Mouse (Mus musculus) heart, embryonic 15.5 days (tissue): ENCODE measurements around the gene Il10rb. TPM values are rescaled to one million over a fixed set of nuclear protein-coding genes. Genes with fewer than 3 reads are reported as not detected.

Experiments used
- ATAC-seq: fragments of 200-750 bp; cut with Nextera tagmentation; replicated peaks from 2 replicates; pipeline ENCODE4 v1.8.0; 2017; ENCODE audit warnings: low read depth, moderate TSS enrichment; ENCODE audit not compliant: insufficient number of reproducible peaks, insufficient read depth, low FRiP score
- H3K27ac ChIP-seq: fragments of 300-500 bp; sonication (generic); 2 replicates; pipeline ENCODE4 v1.5.1; 2015; ENCODE audit warnings: mild to moderate bottlenecking, inconsistent platforms
- H3K27me3 ChIP-seq: fragments of 300-500 bp; sonication (generic); 2 replicates; pipeline ENCODE4 v1.6.1; 2015; ENCODE audit warnings: inconsistent platforms
- H3K36me3 ChIP-seq: fragments of 300-500 bp; sonication (generic); 2 replicates; pipeline ENCODE4 v1.6.1; 2015; ENCODE audit warnings: mild to moderate bottlenecking, inconsistent platforms
- H3K4me1 ChIP-seq: fragments of 300-500 bp; sonication (generic); replicated peaks from 2 replicates; pipeline ENCODE4 v1.6.1; 2015; ENCODE audit warnings: inconsistent platforms
- H3K4me2 ChIP-seq: fragments of 300-500 bp; sonication (generic); 2 replicates; pipeline ENCODE4 v1.6.1; 2015; ENCODE audit warnings: inconsistent platforms, mild to moderate bottlenecking, moderate library complexity
- H3K4me3 ChIP-seq: fragments of 300-500 bp; sonication (generic); 2 replicates; pipeline ENCODE4 v1.5.1; 2015; ENCODE audit warnings: mild to moderate bottlenecking, inconsistent platforms
- H3K9ac ChIP-seq: fragments of 300-500 bp; sonication (generic); 2 replicates; pipeline ENCODE4 v1.6.1; 2015; ENCODE audit warnings: mild to moderate bottlenecking, inconsistent platforms
- H3K9me3 ChIP-seq: fragments of 300-500 bp; sonication (generic); replicated peaks from 2 replicates; pipeline ENCODE4 v1.6.1; 2016; ENCODE audit warnings: inconsistent platforms
- WGBS: fragments of 180-500 bp; shearing (Covaris S2); methylation state at CpG from one replicate; pipeline ENCODE4 v1.1.7; 2015; ENCODE audit warnings: mixed read lengths; 5-methylcytosine and 5-hydroxymethylcytosine counted together
- polyA plus RNA-seq: library from polyadenylated mRNA; unstranded; fragments of >200 nt; fragmentation: Nextera tagmentation; extraction: Ambion mirVana; gene quantifications from 2 replicates; pipeline ENCODE4 v1.2.1, GENCODE M21; 2015

The Il10rb gene
- polyA plus RNA-seq, 1 experiment from 2014 or later = 57.9 TPM

GRCm38 (mm10) chr16:91401569-91402165 lies 4.3 kb upstream of the Il10rb start:
- Histone ChIP-seq H3K4me3 (no peak overlapping the region), H3K27me3 (no peaks in the 10 kb centered on the region), H3K4me1 (peaks cover 5% of the 10 kb centered on the region), H3K4me2 (no peak overlapping the region), H3K9me3 (no peaks in the 10 kb centered on the region), H3K9ac (no peak overlapping the region), H3K36me3 (0 out of 2 replicates have a peak, but pooled peaks cover 5% of the 10 kb centered on the region), H3K27ac (no peak overlapping the region)
- 80% methylated on average over 6 of the region's 6 CpGs for WGBS
- no peak for ATAC-seq

DNA sequence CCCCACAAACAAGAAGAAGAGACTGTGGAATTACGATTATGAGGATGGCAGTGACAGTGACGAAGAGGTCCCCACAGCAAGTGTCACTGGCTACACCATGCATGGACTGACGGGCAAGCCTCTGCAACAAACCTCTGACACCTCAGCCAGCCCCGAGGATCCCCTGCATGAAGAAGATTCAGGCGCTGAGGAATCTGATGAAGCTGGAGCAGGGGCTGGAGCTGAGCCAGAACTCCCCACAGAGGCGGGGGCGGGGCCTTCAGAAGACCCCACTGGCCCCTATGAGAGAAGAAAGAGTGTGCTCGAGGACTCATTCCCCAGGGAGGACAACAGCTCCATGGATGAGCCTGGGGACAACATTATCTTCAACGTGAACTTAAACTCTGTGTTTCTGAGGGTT lies 2.2 kb upstream of the Il10rb start:
- ATAC-seq = no peak
- 61% methylated on average over 9 of the region's 9 CpGs for WGBS
- no peak overlapping the region for H3K9ac ChIP-seq
- no peak overlapping the region for H3K27ac ChIP-seq
- 0 out of 2 replicates have a peak, but pooled peaks cover 5% of the 10 kb centered on the region for H3K36me3 ChIP-seq
- no peak overlapping the region for H3K4me2 ChIP-seq
- H3K27me3 ChIP-seq = no peaks in the 10 kb centered on the region
- no peak overlapping the region for H3K4me3 ChIP-seq
- no peaks in the 10 kb centered on the region for H3K9me3 ChIP-seq
- peaks cover 20% of the 10 kb centered on the region for H3K4me1 ChIP-seq

- Histone ChIP-seq H3K4me3 (no peak overlapping the region), H3K4me1 (peaks cover 24% of the 10 kb centered on the region), H3K27ac (no peak overlapping the region), H3K27me3 (no peaks in the 10 kb centered on the region), H3K9ac (no peak overlapping the region), H3K9me3 (no peaks in the 10 kb centered on the region), H3K4me2 (no peak overlapping the region), H3K36me3 (0 out of 2 replicates have a peak, but pooled peaks cover 5% of the 10 kb centered on the region)
- no peak for ATAC-seq
- WGBS = 83% methylated on average over 8 of the region's 8 CpGs
Measured at GRCm38 (mm10) chr16:91404187-91404586, 1.8 kb upstream of the Il10rb start.

- 72% methylated on average over 10 of the region's 10 CpGs for WGBS
- peak overlapping the region; percentile 94 for H3K27ac ChIP-seq
- ATAC-seq = no peak
Measured at GRCm38 (mm10) chr16:91404828-91405577, 961 bp upstream of the Il10rb start.

GRCm38 (mm10) chr16:91406585-91407220 lies 739 bp downstream of the Il10rb start:
- Histone ChIP-seq H3K9ac (peak overlapping the region; percentile 96), H3K4me1 (peaks cover 37% of the 10 kb centered on the region), H3K4me2 (peak overlapping the region; percentile 82), H3K27me3 (no peaks in the 10 kb centered on the region), H3K4me3 (peak overlapping the region; percentile 89), H3K9me3 (no peaks in the 10 kb centered on the region), H3K36me3 (peaks cover 6% of the 10 kb centered on the region; the same call in 1 of the 2 replicates), H3K27ac (peak overlapping the region; percentile 94)
- WGBS = 1% methylated on average over 13 of the region's 13 CpGs
- ATAC-seq = peak; percentile 21

More at GRCm38 (mm10) chr16:91404828-91405577, 961 bp upstream of the Il10rb start:
- Histone ChIP-seq H3K36me3 (peaks cover 5% of the 10 kb centered on the region; the same call in 1 of the 2 replicates), H3K4me2 (peak overlapping the region; percentile 82; the same call in 1 of the 2 replicates), H3K27me3 (no peaks in the 10 kb centered on the region), H3K4me1 (peaks cover 27% of the 10 kb centered on the region), H3K4me3 (no peak overlapping the region), H3K9ac (no peak overlapping the region), H3K9me3 (no peaks in the 10 kb centered on the region)

- H3K4me3 ChIP-seq = no peak overlapping the region
- peaks cover 49% of the 10 kb centered on the region for H3K4me1 ChIP-seq
- peak overlapping the region; percentile 8; the same call in 1 of the 2 replicates for H3K27ac ChIP-seq
- no peak overlapping the region for H3K9ac ChIP-seq
- peaks cover 42% of the 10 kb centered on the region for H3K36me3 ChIP-seq
- H3K9me3 ChIP-seq = no peaks in the 10 kb centered on the region
- H3K4me2 ChIP-seq = no peak overlapping the region
- H3K27me3 ChIP-seq = no peaks in the 10 kb centered on the region
- WGBS = 56% methylated on average over 12 of the region's 12 CpGs
- no peak for ATAC-seq
Measured at GRCm38 (mm10) chr16:91413102-91413844, 7.3 kb downstream of the Il10rb start.

- Histone ChIP-seq H3K36me3 (peaks cover 58% of the 10 kb centered on the region), H3K4me1 (peaks cover 33% of the 10 kb centered on the region), H3K4me2 (no peak overlapping the region), H3K4me3 (no peak overlapping the region), H3K9me3 (no peaks in the 10 kb centered on the region), H3K27me3 (no peaks in the 10 kb centered on the region), H3K27ac (peak overlapping the region; percentile 84), H3K9ac (no peak overlapping the region)
- ATAC-seq = no peak
- WGBS = 73% methylated on average over 9 of the region's 9 CpGs
Measured at GRCm38 (mm10) chr16:91415391-91416189, 9.6 kb downstream of the Il10rb start.

- H3K4me2 ChIP-seq = no peak overlapping the region
- H3K36me3 ChIP-seq = peaks cover 66% of the 10 kb centered on the region
- no peaks in the 10 kb centered on the region for H3K9me3 ChIP-seq
- no peaks in the 10 kb centered on the region for H3K27me3 ChIP-seq
- no peak overlapping the region for H3K4me3 ChIP-seq
- no peak overlapping the region for H3K9ac ChIP-seq
- peak overlapping the region; percentile 84 for H3K27ac ChIP-seq
- ATAC-seq = no peak
- H3K4me1 ChIP-seq = peaks cover 28% of the 10 kb centered on the region
- WGBS = 94% methylated on average over 6 of the region's 6 CpGs
Measured at GRCm38 (mm10) chr16:91416357-91416756, 10.4 kb downstream of the Il10rb start.

- 38% methylated on average over 7 of the region's 7 CpGs for WGBS
- Histone ChIP-seq H3K9ac (no peak overlapping the region), H3K4me1 (peaks cover 28% of the 10 kb centered on the region), H3K27ac (peak overlapping the region; percentile 84), H3K36me3 (peaks cover 67% of the 10 kb centered on the region), H3K4me3 (no peak overlapping the region), H3K4me2 (peak overlapping the region; percentile 21; the same call in 1 of the 2 replicates), H3K27me3 (no peaks in the 10 kb centered on the region), H3K9me3 (no peaks in the 10 kb centered on the region)
- ATAC-seq = peak; percentile 88
Measured at GRCm38 (mm10) chr16:91416938-91417337, 11.0 kb downstream of the Il10rb start.

DNA sequence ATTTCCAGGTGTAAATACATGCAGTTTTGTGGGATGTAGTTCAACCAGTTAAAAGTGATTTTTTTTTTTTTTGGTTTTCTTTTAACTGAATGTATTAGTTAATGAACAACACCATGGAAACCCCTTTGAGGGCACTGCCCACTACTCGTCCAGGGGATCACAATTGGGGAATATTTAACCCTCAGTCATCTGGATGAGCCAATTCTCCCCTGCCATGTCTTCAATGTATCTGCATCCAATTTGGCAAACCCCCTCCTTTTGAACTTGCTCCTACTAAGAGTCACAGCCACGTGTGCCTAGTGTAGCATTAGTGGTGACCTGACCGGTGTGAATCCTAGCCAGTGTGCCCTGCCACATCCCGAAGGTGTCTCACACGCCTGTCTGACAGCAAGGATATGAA lies 12.6 kb downstream of the Il10rb start:
- 85% methylated on average over 5 of the region's 5 CpGs for WGBS
- Histone ChIP-seq H3K27me3 (no peaks in the 10 kb centered on the region), H3K27ac (no peak overlapping the region), H3K4me3 (no peak overlapping the region), H3K4me2 (no peak overlapping the region), H3K4me1 (peaks cover 24% of the 10 kb centered on the region), H3K9me3 (no peaks in the 10 kb centered on the region), H3K36me3 (peaks cover 66% of the 10 kb centered on the region), H3K9ac (no peak overlapping the region)
- ATAC-seq = no peak
